Mouse (Mus musculus) olfactory bulb, adult 2 months (tissue): ENCODE data around the gene Plcxd2.

Source experiments
- CTCF ChIP-seq: fragments of 200-500 bp; IDR thresholded peaks from 2 replicates; pipeline ENCODE4 v1.5.1; 2012; ENCODE audit warnings: low read depth, mild to moderate bottlenecking, low read length, moderate library complexity; ENCODE audit not compliant: insufficient read depth
- POLR2A ChIP-seq: fragments of 200-500 bp; IDR thresholded peaks from 2 replicates; pipeline ENCODE4 v1.6.1; 2012; ENCODE audit warnings: mild to moderate bottlenecking, low read depth, low read length, moderate library complexity; ENCODE audit not compliant: insufficient read depth

- TF ChIP-seq CTCF (no peak), POLR2A (no peak)
Measured at GRCm38 (mm10) chr16:45946335-45946734, 63.7 kb downstream of the Plcxd2 start.
